Mouse (Mus musculus): ENCODE data around the gene Strn.

Strn gene

GRCm38 (mm10) chr17:78614481-78614880 lies 122.5 kb downstream of the Strn start:
- DNase-seq, result no peak

- peak; percentile 27 for DNase-seq
Observed at GRCm38 (mm10) chr17:78611117-78611516, 125.9 kb downstream of the Strn start.

DNA sequence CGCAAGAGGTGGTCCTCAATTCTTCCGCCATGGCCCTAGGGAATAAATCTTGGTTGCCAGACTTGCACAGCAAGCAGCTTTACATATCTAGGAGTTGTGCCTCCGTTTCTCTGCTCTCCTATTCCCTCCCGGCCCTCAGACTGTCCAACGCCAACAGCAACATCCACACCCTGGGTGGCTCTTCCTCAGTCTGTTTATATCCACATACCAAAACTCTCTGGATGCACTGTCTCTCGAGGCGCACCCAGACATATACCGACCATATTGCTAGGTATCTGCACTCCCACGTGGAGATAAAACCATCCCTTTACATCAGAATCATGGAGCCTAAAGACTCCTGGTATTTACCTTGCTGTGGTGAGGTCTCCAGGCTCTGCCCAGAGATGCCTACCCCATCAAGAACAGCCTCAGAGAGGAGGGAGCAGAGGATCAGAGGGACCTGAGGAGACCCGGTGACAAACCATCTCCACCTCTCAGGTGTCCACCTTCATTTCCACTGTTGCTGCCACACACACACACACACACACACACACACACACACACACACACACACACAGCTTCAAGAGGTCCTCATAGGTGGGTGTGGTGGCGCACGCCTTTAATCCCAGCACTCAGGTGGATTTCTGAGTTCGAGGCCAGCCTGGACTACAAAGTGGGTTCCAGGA lies 127.7 kb downstream of the Strn start:
- no peak for DNase-seq

GRCm38 (mm10) chr17:78608716-78609115 lies 128.3 kb downstream of the Strn start:
- DNase-seq, result no peak

- DNase-seq, result peak; percentile 55
Observed at GRCm38 (mm10) chr17:78608135-78608670, 128.8 kb downstream of the Strn start.

- DNase-seq, result peak; percentile 56
Observed at GRCm38 (mm10) chr17:78604431-78604830, 132.6 kb downstream of the Strn start.

DNA sequence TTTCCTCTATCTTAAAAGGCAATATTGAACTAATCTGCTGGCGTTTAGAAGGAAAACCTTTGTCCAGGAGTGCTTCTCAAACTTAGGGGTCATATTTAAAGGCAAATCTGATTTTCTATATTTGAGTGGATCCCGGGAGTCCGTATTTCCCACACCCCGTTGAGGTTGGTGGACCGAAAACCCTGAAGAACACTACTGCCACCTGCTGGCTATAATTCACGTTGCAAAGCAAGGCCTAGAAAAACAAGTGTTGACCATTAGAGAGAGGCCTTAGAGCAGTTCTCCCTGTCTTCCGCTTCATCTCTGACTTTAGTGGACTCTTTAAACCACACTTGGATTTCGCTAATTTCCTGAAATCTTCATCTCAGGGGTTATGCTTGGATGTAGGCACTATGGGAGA lies 133.1 kb downstream of the Strn start:
- peak; percentile 82 for DNase-seq

DNA sequence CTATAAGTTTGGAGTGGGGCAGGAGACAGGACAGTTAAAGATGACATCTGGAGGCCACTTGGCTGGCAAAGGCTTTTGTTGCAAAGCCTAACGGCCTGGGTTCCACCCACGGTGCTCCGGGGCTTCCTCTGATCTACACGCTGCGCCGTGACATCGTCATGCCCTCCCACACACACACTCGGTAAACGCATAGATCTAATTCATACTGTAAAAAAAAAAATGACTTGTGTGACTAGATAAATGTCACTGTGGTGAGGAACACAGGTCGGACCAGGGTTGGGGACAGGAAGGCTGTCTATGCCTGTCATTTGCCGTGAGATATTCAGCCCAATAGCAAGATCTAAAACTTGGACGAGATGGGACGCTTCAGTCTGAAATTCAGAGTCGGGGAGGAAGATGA lies 134.7 kb downstream of the Strn start:
- DNase-seq, result no peak

DNA sequence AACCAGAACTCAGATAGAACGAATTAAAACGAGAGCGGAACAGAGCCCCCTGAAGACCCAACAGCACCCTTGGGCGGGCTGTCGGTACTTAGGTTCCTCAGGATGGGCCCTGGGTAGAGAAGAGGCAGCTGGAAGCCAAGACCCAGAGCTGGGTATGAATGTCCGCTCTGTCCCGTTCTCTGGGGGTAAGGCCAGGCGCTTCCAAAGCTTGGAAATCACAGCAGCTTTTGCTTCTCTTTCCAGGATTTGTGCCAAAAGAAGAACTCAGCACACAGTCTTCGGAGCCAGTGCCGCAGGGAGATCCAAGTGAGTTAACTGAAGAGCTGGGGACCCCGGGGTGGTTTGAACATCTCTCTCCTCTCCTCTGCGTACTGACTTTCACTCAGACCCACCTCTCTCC lies 135.4 kb downstream of the Strn start:
- DNase-seq, result no peak

DNA sequence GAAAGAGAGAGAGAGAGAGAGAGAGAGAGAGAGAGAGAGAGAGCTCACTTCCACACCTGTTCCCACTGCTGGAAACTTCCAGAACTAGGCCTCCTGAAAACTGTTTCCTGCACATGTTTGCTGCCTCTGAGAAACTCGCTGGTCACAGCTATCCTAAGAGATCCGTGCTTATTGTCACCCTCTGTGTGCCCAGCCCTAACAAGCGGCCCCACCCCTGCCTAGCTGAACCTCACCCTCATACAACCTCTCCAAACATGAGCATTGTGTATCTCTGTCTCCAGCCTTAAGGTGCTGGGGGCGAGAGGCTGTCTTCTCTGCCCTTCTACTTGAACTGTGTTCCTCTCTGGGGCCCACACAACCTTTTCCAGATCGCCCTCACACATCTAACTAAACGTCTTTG lies 136.0 kb downstream of the Strn start:
- no peak for DNase-seq

All from embryo, embryonic 11 days (tissue).